Mouse (Mus musculus) heart, embryonic 13.5 days (tissue): Measurements from ENCODE around the gene Cldn2. TPM values are rescaled to one million over a fixed set of nuclear protein-coding genes. Genes with fewer than 3 reads are reported as not detected.

Experiments
- ATAC-seq: fragments of 200-750 bp; cut with Nextera tagmentation; 2 replicates; pipeline ENCODE4 v1.8.0; 2017; ENCODE audit warnings: moderate TSS enrichment; ENCODE audit not compliant: insufficient number of reproducible peaks, low FRiP score, low TSS enrichment; ENCODE audit errors: extremely low read depth
- H3K27ac ChIP-seq: fragments of 300-500 bp; sonication (generic); replicated peaks from 2 replicates; pipeline ENCODE4 v1.5.1; 2015; ENCODE audit warnings: moderate library complexity, mild to moderate bottlenecking, inconsistent platforms
- H3K27me3 ChIP-seq: fragments of 300-500 bp; sonication (generic); replicated peaks from 2 replicates; pipeline ENCODE4 v1.6.1; 2015; ENCODE audit warnings: mild to moderate bottlenecking, inconsistent platforms
- H3K36me3 ChIP-seq: fragments of 300-500 bp; sonication (generic); 2 replicates; pipeline ENCODE4 v1.6.1; 2015; ENCODE audit warnings: mild to moderate bottlenecking, inconsistent platforms
- H3K4me1 ChIP-seq: fragments of 300-500 bp; sonication (generic); 2 replicates; pipeline ENCODE4 v1.6.1; 2015; ENCODE audit warnings: inconsistent platforms
- H3K4me2 ChIP-seq: fragments of 300-500 bp; sonication (generic); 2 replicates; pipeline ENCODE4 v1.6.1; 2015; ENCODE audit warnings: inconsistent platforms, mild to moderate bottlenecking, moderate library complexity
- H3K4me3 ChIP-seq: fragments of 300-500 bp; sonication (generic); 2 replicates; pipeline ENCODE4 v1.5.1; 2015; ENCODE audit warnings: moderate library complexity, mild to moderate bottlenecking, inconsistent platforms
- H3K9ac ChIP-seq: fragments of 300-500 bp; sonication (generic); 2 replicates; pipeline ENCODE4 v1.6.1; 2015; ENCODE audit warnings: inconsistent platforms, mild to moderate bottlenecking, moderate library complexity
- H3K9me3 ChIP-seq: fragments of 300-500 bp; sonication (generic); 2 replicates; pipeline ENCODE4 v1.6.1; 2016; ENCODE audit warnings: inconsistent platforms
- WGBS: fragments of 180-500 bp; shearing (Covaris S2); methylation state at CpG from one replicate; pipeline ENCODE4 v1.1.7; 2015; ENCODE audit warnings: mixed read lengths; 5-methylcytosine and 5-hydroxymethylcytosine counted together
- polyA plus RNA-seq: library from polyadenylated mRNA; unstranded; fragments of >200 nt; fragmentation: Nextera tagmentation; extraction: Ambion mirVana; gene quantifications from 2 replicates; pipeline ENCODE4 v1.2.1, GENCODE M21; 2015

Cldn2 gene
- polyA plus RNA-seq, 1 experiment from 2014 or later, result 0.25 TPM

DNA sequence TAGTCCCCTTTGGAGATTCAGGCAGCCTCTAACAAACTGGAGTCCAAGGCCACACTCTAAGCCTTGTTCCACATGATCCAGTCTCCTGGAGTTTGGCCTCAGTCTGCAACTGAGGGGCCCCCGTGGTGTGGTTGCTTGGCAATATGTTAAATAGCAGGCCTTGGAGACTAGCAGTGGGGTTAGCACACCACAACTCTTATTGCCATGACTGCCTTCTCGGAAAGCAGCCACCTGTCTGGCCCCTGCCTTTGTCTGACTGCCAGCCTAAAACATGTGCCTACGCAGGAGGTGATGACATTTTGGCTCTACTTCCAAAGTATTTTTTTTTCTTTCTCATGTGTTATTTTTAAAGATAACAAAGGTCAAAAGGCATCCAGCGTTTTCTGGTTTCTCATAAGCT lies 7.5 kb downstream of the Cldn2 start:
- H3K9me3 ChIP-seq, result no peaks in the 10 kb centered on the region
- H3K4me1 ChIP-seq, result no peaks in the 10 kb centered on the region
- H3K4me3 ChIP-seq, result no peak overlapping the region
- H3K27me3 ChIP-seq, result 0 out of 2 replicates have a peak, but pooled peaks cover 6% of the 10 kb centered on the region
- no peak for ATAC-seq
- no peak overlapping the region for H3K27ac ChIP-seq
- WGBS, result 48% methylated on average over 4 of the region's 4 CpGs
- H3K36me3 ChIP-seq, result no peaks in the 10 kb centered on the region
- no peak overlapping the region for H3K9ac ChIP-seq
- no peak overlapping the region for H3K4me2 ChIP-seq

DNA sequence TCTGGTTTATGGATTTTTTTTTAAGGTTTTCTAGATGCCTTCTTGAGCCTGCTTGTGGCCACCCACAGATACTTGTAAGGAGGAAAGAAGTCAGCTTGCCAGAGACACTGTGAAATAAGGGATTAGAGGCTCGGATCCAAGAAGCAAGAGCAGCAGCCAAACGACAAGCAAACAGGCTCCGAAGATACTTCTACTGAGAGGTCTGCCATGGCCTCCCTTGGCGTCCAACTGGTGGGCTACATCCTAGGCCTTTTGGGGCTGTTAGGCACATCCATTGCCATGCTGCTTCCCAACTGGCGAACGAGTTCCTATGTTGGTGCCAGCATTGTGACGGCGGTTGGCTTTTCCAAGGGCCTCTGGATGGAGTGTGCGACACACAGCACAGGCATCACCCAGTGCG lies 7.9 kb downstream of the Cldn2 start:
- H3K27me3 ChIP-seq, result 0 out of 2 replicates have a peak, but pooled peaks cover 6% of the 10 kb centered on the region
- WGBS, result 83% methylated on average over 10 of the region's 10 CpGs
- H3K36me3 ChIP-seq, result no peaks in the 10 kb centered on the region
- H3K9me3 ChIP-seq, result no peaks in the 10 kb centered on the region
- no peak for ATAC-seq
- no peak overlapping the region for H3K4me3 ChIP-seq
- no peak overlapping the region for H3K4me2 ChIP-seq
- H3K9ac ChIP-seq, result no peak overlapping the region
- H3K4me1 ChIP-seq, result no peaks in the 10 kb centered on the region
- H3K27ac ChIP-seq, result no peak overlapping the region

GRCm38 (mm10) chrX:139812636-139813298 lies 12.1 kb downstream of the Cldn2 start:
- Histone ChIP-seq H3K4me2 (no peak overlapping the region), H3K9ac (no peak overlapping the region), H3K4me1 (no peaks in the 10 kb centered on the region; the same call in 1 of the 2 replicates), H3K27me3 (0 out of 2 replicates have a peak, but pooled peaks cover 6% of the 10 kb centered on the region), H3K4me3 (no peak overlapping the region), H3K9me3 (no peaks in the 10 kb centered on the region), H3K27ac (no peak overlapping the region), H3K36me3 (no peaks in the 10 kb centered on the region)
- no peak for ATAC-seq
- WGBS, result 72% methylated on average over 3 of the region's 3 CpGs

DNA sequence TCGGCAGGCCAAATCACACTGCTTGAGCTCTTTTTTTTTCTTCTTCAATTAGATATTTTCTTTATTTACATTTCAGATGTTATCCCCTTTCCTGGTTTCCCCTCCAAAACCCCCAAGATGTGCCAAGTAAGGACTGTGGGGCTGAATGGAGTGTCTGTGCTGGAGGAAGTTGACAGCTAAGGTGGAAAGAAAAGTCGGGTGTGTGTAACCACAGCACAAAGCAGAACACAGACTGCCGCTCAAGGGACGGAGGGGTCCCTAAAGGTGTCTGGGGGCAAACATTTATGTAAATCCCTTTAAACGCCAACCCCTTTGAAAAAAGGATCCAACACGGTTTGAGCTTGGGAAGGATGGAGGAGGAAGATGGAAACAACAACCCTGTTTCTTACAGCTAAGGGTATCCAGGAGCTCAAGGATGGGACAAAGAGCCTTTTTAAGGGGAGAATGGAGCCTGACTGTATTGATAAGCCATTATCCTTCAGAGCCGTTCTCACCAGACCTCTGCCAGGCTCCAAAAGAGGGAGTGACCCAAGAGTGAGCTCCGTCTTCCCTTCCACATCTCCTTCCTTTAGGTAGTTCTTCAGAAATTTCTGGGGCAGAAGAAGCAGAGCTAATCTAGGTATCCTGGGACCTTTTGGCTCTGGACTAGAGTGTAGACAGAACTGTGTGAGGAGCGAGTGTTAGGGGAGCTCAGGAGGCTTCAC lies 12.8 kb downstream of the Cldn2 start:
- no peak overlapping the region for H3K27ac ChIP-seq
- WGBS, result 72% methylated on average over 9 of the region's 9 CpGs
- no peaks in the 10 kb centered on the region; the same call in 1 of the 2 replicates for H3K4me1 ChIP-seq
- H3K4me2 ChIP-seq, result no peak overlapping the region
- no peaks in the 10 kb centered on the region for H3K36me3 ChIP-seq
- H3K27me3 ChIP-seq, result 0 out of 2 replicates have a peak, but pooled peaks cover 6% of the 10 kb centered on the region
- no peak for ATAC-seq
- no peak overlapping the region for H3K9ac ChIP-seq
- H3K9me3 ChIP-seq, result no peaks in the 10 kb centered on the region
- H3K4me3 ChIP-seq, result no peak overlapping the region

- Histone ChIP-seq H3K27ac (no peak overlapping the region), H3K36me3 (no peaks in the 10 kb centered on the region), H3K4me1 (no peaks in the 10 kb centered on the region; the same call in 1 of the 2 replicates), H3K9me3 (no peaks in the 10 kb centered on the region), H3K4me2 (no peak overlapping the region), H3K4me3 (no peak overlapping the region), H3K27me3 (0 out of 2 replicates have a peak, but pooled peaks cover 6% of the 10 kb centered on the region), H3K9ac (no peak overlapping the region)
- 59% methylated on average over 8 of the region's 8 CpGs for WGBS
- no peak for ATAC-seq
These were observed 13.5 kb downstream of the Cldn2 start for GRCm38 (mm10) chrX:139814018-139814635.

DNA sequence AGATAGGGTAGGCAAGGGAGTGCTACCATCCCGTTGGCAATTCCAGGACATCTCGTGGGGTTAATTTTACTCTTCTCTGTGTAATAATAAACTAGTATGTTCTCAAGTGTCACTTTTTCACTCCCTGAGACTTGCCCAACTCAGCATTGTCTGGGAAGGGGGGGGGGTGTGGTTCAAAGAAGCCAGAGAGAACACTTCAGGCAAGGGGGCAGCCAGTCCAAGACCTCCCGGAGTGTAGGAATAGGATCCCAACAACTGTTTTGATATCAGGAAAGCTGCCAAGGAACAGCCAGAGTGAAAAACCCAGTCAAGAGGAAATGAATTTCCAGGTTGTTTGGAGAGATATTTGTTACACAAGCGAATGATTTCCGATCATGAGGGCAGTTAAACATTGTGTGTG lies 14.6 kb downstream of the Cldn2 start:
- H3K9ac ChIP-seq, result no peak overlapping the region
- no peak overlapping the region for H3K4me3 ChIP-seq
- no peaks in the 10 kb centered on the region for H3K36me3 ChIP-seq
- ATAC-seq, result no peak
- 0 out of 2 replicates have a peak, but pooled peaks cover 6% of the 10 kb centered on the region for H3K27me3 ChIP-seq
- WGBS, result 68% methylated on average over 5 of the region's 5 CpGs
- H3K27ac ChIP-seq, result no peak overlapping the region
- H3K9me3 ChIP-seq, result no peaks in the 10 kb centered on the region
- no peak overlapping the region for H3K4me2 ChIP-seq
- no peaks in the 10 kb centered on the region; the same call in 1 of the 2 replicates for H3K4me1 ChIP-seq

DNA sequence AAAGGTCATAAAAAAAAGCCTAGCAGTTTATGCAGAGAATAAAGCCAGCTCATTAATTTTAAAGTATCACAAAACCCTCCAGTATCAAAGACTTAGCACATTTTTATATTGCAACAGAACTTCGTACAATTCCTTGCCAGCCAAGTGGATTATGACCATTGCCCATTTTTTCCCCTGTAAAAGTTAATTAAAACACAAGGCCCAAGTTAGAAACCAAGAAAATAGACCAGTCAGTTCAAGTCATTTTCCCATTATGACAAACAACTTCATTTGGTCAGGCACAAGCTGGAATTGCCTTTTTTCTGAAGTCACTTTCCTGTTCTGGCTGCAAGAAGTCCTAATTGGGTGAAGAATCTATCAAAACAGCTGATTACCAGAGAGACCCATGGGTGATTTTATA lies 24.8 kb downstream of the Cldn2 start:
- H3K4me2 ChIP-seq, result no peak overlapping the region
- H3K9ac ChIP-seq, result no peak overlapping the region
- H3K27me3 ChIP-seq, result no peaks in the 10 kb centered on the region
- peaks cover 27% of the 10 kb centered on the region for H3K36me3 ChIP-seq
- H3K4me1 ChIP-seq, result no peaks in the 10 kb centered on the region
- H3K27ac ChIP-seq, result no peak overlapping the region
- no peak for ATAC-seq
- WGBS, result 80% methylated on average over 1 of the region's 1 CpGs
- H3K4me3 ChIP-seq, result no peak overlapping the region
- no peaks in the 10 kb centered on the region for H3K9me3 ChIP-seq

DNA sequence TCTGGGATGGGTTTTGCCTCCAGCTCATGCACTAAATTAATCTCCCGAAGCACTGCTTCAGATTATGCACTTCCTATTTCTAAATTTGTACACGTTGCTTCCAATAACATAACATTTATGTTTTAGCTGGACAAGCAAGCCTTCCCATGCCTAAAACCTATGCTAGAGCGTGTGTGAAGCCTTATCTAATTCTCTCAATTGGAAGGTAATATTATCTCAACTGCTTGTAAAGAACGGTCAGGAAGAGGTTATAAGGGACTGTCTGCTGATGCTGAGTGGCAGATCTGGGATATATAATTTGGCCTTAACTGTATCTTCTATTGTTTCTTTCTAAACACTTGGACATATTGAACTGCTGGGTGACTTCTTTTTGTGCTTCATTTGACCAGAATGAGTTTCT lies 26.3 kb downstream of the Cldn2 start:
- WGBS, result 71% methylated on average over 4 of the region's 4 CpGs
- no peaks in the 10 kb centered on the region for H3K27me3 ChIP-seq
- H3K9me3 ChIP-seq, result no peaks in the 10 kb centered on the region
- H3K36me3 ChIP-seq, result peaks cover 28% of the 10 kb centered on the region
- H3K27ac ChIP-seq, result no peak overlapping the region
- no peaks in the 10 kb centered on the region for H3K4me1 ChIP-seq
- no peak for ATAC-seq
- H3K9ac ChIP-seq, result no peak overlapping the region
- no peak overlapping the region for H3K4me3 ChIP-seq
- H3K4me2 ChIP-seq, result no peak overlapping the region

DNA sequence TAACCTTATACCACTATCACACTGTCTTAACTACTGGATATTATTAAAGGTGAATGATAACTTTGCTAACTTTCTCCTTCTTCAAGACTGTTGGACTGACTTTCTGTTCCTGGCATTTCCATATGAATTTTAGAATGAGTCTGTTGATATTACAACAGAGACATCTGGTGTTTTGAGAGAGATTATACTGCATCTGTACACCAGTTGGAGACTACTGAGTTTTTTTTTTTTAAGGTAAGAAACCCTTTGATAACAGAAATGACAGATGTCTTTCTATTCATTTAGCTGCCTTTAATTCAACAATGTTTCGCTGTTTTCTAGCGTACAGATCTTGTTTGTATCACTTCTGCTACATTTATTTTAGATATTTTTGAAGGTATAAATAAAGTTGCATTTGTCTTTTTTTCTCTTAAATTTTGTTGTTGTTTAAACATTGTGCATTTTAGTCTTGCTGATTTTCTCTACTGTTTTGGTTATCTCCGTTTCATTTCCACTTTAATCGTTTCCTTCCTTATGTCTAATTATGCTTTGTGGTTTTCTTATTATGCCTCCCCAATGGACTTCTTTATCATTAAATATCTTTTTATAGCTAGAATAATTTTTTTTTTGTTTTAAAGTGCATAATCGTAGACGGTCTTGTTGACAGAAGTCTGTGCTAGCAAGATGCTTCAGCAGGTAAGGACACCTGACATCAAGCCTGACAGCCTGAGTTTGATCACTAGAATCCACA lies 27.9 kb downstream of the Cldn2 start:
- ATAC-seq, result no peak
- Histone ChIP-seq H3K27ac (no peak overlapping the region), H3K9ac (no peak overlapping the region), H3K27me3 (no peaks in the 10 kb centered on the region), H3K4me1 (no peaks in the 10 kb centered on the region), H3K4me3 (no peak overlapping the region), H3K36me3 (peaks cover 15% of the 10 kb centered on the region), H3K9me3 (0 out of 2 replicates have a peak, but pooled peaks cover 3% of the 10 kb centered on the region), H3K4me2 (no peak overlapping the region)
- 79% methylated on average over 6 of the region's 6 CpGs for WGBS

- Histone ChIP-seq H3K4me1 (no peaks in the 10 kb centered on the region), H3K9me3 (0 out of 2 replicates have a peak, but pooled peaks cover 3% of the 10 kb centered on the region), H3K4me3 (no peak overlapping the region), H3K27me3 (no peaks in the 10 kb centered on the region), H3K27ac (no peak overlapping the region), H3K36me3 (peaks cover 13% of the 10 kb centered on the region), H3K9ac (no peak overlapping the region), H3K4me2 (no peak overlapping the region)
- no peak for ATAC-seq
- 13% methylated on average over 5 of the region's 5 CpGs for WGBS
These were observed 31.8 kb downstream of the Cldn2 start for GRCm38 (mm10) chrX:139832464-139832863.

DNA sequence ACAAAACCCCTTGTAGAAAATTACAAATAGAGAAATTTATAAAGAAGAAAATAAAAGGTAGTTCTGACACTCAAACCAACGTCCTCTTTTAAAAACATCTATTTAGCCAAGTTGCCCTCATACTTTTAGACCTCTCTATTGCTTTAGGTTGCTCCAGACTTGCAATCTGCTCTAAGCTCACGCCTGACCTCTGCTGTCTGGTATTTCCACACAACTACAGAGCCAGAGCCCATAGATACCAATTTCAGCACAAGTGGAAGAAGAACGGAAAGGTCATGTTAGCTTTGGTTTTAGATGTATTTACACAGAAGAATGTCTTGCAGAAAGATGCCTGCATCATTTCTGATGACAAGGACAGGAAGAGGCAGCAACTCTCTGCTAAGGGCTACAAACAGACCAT lies 38.4 kb downstream of the Cldn2 start:
- no peaks in the 10 kb centered on the region for H3K27me3 ChIP-seq
- no peak overlapping the region for H3K27ac ChIP-seq
- H3K4me1 ChIP-seq, result no peaks in the 10 kb centered on the region
- no peak overlapping the region for H3K4me3 ChIP-seq
- no peak overlapping the region for H3K9ac ChIP-seq
- WGBS, result 29% methylated on average over 3 of the region's 3 CpGs
- H3K9me3 ChIP-seq, result no peaks in the 10 kb centered on the region
- peaks cover 7% of the 10 kb centered on the region; the same call in 1 of the 2 replicates for H3K36me3 ChIP-seq
- ATAC-seq, result no peak
- no peak overlapping the region for H3K4me2 ChIP-seq
